Mouse (Mus musculus) adrenal gland, adult 8-10 months (tissue): Measurements from ENCODE around the gene Chst5. TPM values are rescaled to one million over a fixed set of nuclear protein-coding genes. Genes with fewer than 3 reads are reported as not detected.
A peak's percentile ranks its signal among the peaks of the same experiment; 100 is the strongest.

Source experiments
- DNase-seq: peaks from one replicate; pipeline ENCODE4 v3.0.0; 2022
- total RNA-seq, 4 experiments: library from RNA; stranded (reverse); gene quantifications; 2 replicates each; pipeline ENCODE4 v1.2.4; 2022

Gene Chst5
- total RNA-seq, 4 experiments from 2014 or later: not detected

- no peak for DNase-seq
Observed at GRCm38 (mm10) chr8:111929648-111930344, 19.5 kb upstream of the Chst5 start.

GRCm38 (mm10) chr8:111924976-111925375 lies 14.7 kb upstream of the Chst5 start:
- DNase-seq: no peak

GRCm38 (mm10) chr8:111923383-111923804 lies 13.1 kb upstream of the Chst5 start:
- peak; percentile 31 for DNase-seq

- DNase-seq: no peak
Observed at GRCm38 (mm10) chr8:111920971-111921370, 10.7 kb upstream of the Chst5 start.

- no peak for DNase-seq
Observed at GRCm38 (mm10) chr8:111919663-111920062, 9.4 kb upstream of the Chst5 start.

- DNase-seq: no peak
Observed at GRCm38 (mm10) chr8:111912860-111913432, 2.7 kb upstream of the Chst5 start.

- no peak for DNase-seq
Observed at GRCm38 (mm10) chr8:111911572-111911971, 1.3 kb upstream of the Chst5 start.

GRCm38 (mm10) chr8:111905500-111906121 lies 4.6 kb downstream of the Chst5 start:
- DNase-seq: no peak

- no peak for DNase-seq
Observed at GRCm38 (mm10) chr8:111902080-111902479, 8.2 kb downstream of the Chst5 start.

- no peak for DNase-seq
Observed at GRCm38 (mm10) chr8:111898586-111898985, 11.7 kb downstream of the Chst5 start.

GRCm38 (mm10) chr8:111894955-111895354 lies 15.3 kb downstream of the Chst5 start:
- DNase-seq: no peak

GRCm38 (mm10) chr8:111892615-111893014 lies 17.6 kb downstream of the Chst5 start:
- DNase-seq: no peak

- no peak for DNase-seq
Observed at GRCm38 (mm10) chr8:111891983-111892382, 18.3 kb downstream of the Chst5 start.

GRCm38 (mm10) chr8:111890911-111891303 lies 19.3 kb downstream of the Chst5 start:
- no peak for DNase-seq

- no peak for DNase-seq
Observed at GRCm38 (mm10) chr8:111889931-111890910, 20.0 kb downstream of the Chst5 start.

- no peak for DNase-seq
Observed at GRCm38 (mm10) chr8:111888091-111888650, 22.1 kb downstream of the Chst5 start.

- no peak for DNase-seq
Observed at GRCm38 (mm10) chr8:111887479-111887878, 22.8 kb downstream of the Chst5 start.

- DNase-seq: no peak
Observed at GRCm38 (mm10) chr8:111883615-111884014, 26.6 kb downstream of the Chst5 start.

GRCm38 (mm10) chr8:111881591-111881990 lies 28.7 kb downstream of the Chst5 start:
- DNase-seq: peak; percentile 9

- DNase-seq: no peak
Observed at GRCm38 (mm10) chr8:111877711-111878110, 32.5 kb downstream of the Chst5 start.

GRCm38 (mm10) chr8:111876355-111876948 lies 33.8 kb downstream of the Chst5 start, which contains the start of gene Tmem170:
Gene Tmem170, minus strand, starts transcription at chr8:111876750.
- peak; percentile 94 for DNase-seq

GRCm38 (mm10) chr8:111875758-111876157 lies 34.5 kb downstream of the Chst5 start:
- DNase-seq: no peak
